Mouse (Mus musculus): Measurements from ENCODE around the gene Meioc.
A peak's percentile ranks its signal among the peaks of the same experiment; 100 is the strongest.

Meioc gene

GRCm38 (mm10) chr11:102663416-102663815 lies at the start of gene Meioc:
Meioc (plus strand) TSS chr11:102663716.
- no peak for DNase-seq

DNA sequence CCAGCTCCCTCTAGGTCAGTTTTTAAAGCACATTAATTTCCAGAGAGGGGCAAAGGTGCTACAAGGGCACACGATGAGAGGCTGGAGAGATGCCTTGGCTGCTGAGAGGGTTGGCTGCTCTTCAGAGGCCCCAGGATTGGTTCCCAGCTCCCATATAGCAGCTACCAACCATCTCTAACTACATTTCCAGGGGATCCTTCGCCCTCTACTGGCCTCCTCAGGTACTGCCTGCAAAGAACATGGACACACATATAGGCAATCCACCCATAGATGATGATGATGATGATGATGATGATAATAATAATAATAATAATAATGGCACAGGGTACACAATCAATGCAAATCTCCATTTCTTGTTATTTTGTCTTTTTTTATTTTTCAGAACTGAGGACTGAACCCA lies 44.1 kb upstream of the Meioc start:
- no peak for DNase-seq

DNA sequence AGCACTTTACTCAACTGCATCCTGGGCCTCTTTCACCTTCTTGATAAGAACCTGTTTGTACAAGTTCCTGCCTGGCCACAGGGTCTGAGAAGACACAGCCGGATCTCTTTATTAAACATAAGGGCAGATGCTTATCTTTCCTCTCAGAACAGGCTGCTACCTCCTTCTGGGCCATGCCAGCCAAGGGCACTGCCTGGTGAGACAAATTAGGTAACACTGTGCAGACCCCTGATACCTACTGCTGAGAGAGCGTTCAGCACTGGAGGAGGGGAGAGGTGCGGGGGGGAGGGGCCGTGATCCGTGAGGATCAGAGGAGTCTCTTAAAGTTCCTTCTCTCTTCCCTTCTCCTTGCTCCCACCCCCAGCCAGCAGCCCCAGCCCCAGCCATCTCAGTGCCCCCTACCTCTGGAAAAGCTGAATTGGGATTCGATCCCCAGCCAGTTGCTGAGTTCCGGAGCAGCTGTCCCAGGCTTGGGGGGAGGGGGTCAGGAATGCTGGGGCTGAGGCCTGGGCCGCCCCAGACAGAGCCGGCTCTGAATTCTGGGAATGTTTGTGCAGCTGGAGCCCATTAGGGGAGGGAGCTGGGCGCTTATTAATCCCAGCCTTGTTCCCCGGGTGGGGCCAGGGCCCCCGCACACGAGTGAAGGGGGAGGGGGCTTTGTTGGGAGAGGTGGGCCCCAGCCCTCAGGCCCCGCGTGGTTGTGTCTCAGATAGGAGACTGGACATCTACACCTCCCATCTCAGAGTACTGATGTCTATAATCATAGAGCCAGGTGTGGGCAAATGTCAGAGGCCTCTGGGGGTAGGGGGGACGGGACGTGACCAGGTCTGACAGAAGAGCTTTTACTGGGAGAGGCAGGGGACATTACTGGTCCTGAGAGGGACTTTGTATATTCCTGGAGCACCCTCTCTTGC lies 39.4 kb upstream of the Meioc start:
- peak; percentile 10 for DNase-seq

DNA sequence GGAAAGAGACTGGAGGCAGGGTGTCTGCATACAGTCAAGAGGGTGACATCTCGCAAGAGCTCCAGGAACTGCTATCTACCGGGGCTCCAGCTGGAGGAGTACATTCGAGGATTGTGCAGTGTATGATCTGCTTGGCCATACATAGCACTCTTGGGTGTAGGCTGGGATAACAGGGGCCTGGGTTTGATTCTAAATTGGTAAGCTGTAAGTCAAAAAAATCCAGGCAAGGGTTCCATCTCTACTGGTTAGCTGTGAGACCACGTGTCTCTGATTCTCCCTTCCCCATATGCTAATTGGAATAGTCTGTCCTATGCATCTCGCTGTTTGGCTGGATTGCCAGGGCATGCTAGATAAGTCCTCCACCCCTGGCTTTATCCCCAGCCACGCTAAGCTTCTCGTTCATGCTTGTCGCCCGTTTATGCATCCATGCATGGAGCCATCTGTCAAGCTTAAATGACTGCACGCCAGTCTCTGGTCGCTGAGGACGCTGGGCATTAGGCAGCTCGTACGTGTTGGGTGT lies 38.6 kb upstream of the Meioc start:
- no peak for DNase-seq

GRCm38 (mm10) chr11:102627171-102627931 lies 36.2 kb upstream of the Meioc start:
- no peak for DNase-seq

DNA sequence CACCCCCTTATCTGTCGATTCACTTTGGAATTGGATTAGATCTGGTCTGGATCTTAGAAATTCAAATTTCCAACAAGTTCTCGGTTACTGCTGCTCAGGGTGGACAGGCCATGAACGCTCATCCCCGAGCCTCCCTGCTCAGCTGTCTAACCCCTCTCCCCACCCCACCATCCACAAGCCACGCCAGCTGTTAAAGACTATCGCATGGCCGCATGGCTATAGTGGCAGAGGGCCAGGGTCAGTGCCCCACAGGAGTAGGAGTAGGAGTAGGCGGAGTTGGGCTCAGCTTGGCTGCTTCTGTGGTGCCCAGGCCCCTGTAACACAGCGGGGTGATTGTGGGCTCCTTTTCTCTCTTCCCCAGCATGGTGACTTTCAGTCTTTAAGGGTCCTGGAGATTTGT lies 35.0 kb upstream of the Meioc start:
- no peak for DNase-seq

DNA sequence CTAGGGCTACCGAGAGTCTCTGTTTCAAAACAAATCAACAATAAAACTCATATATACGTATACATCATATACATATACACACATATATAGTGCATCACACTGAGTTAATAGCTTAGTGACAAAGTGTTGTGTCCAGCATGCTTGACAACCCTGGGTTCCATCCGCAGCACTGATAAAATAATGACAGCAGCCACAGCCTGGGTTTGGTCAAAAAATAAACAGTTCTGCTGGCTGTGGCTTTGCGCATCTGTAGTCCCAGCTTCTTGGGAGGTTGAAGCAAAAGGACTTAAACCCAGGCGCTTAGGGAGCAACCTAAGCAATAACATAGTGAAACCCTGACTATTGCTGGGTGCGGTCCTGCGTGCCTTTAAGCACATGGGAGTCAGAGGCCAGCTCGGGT lies 34.1 kb upstream of the Meioc start:
- DNase-seq: no peak

- DNase-seq: no peak
These were observed 32.8 kb upstream of the Meioc start for GRCm38 (mm10) chr11:102630731-102631130.

GRCm38 (mm10) chr11:102631203-102631602 lies 32.3 kb upstream of the Meioc start:
- DNase-seq: no peak

GRCm38 (mm10) chr11:102632725-102633124 lies 30.8 kb upstream of the Meioc start:
- no peak for DNase-seq

DNA sequence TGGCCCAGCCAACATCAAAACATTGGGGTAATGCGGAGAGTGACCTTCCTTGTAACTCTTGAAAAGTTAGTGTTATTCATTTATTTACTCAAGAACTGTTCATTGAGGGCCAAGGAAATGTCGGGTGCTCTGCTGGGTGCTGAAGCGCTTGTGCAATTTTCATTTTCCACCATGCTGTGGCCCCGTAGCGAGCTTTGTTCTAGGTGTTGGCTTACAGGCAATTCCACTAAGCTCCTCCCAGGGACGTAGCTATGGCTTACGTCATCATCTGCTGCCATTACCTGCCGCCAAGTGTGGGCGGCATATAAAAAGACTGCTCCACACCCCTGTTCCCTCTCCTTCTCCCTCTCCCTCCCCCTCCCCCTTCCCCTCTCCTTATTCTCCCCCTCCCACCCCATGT lies 30.1 kb upstream of the Meioc start:
- DNase-seq: no peak

GRCm38 (mm10) chr11:102636887-102637286 lies 26.6 kb upstream of the Meioc start:
- DNase-seq: no peak

DNA sequence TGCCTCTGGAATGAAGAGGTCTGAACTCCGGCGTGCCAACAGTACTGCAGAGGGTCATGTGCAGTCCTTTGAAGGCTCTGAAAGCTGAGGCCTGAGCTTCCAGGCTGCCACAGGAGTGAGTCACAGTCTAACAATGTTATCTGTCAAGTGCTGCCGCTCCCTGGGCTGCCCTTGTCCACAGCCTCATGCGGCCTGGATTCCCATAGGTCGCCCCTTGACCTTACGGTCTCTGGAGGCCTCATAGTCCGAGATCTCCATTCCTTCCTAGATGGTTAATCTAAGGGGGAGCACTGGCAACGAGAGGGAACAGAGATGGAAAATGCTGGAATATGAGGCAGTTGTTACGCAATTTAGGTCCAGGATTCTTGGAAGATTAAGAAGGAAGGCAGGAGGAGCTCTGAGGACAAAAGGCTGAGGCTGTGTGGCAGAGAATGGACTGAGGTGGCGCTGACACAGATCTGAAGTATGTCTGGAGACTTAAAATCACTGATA lies 19.6 kb upstream of the Meioc start:
- DNase-seq: no peak

DNA sequence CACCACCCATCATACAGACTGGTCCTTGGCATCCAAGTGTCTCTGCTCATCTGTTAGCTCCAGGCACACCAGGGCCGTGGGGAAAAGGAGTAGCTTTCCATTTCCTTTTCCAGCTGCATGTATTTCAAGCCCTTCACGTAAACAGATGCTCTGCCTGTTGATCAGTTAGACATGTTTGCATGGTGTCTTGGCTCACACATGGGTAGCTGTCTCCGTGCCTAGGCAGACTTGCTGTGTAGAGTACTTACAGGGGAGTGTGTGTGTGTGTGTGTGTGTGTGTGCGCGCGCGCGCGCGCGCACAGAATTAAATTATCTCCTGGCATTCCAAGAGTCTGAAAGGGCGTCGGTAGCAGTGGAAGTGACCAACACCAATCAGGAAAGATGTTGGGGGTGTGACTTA lies 17.3 kb upstream of the Meioc start:
- no peak for DNase-seq

- no peak for DNase-seq
These were observed 15.6 kb upstream of the Meioc start for GRCm38 (mm10) chr11:102647885-102648284.

DNA sequence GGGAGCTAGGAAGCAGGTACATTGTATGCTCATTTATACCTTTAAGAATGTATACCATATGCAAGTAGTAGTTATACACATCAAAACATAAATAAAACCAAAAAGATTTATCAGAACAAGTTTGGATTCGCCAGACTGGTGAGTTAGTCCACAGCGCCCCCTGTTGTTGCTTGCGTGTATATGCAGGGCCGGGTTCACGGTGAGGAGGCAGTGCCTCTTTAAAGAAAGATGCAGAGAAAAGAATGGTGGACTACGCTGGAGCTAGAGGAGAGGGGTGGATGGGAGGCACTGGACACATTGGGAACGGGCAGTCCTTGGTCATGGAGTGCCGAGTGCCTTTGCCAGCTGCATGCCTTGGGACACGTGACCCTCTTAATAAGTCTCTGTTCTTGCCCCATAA lies 12.1 kb upstream of the Meioc start:
- DNase-seq: peak; percentile 38

DNA sequence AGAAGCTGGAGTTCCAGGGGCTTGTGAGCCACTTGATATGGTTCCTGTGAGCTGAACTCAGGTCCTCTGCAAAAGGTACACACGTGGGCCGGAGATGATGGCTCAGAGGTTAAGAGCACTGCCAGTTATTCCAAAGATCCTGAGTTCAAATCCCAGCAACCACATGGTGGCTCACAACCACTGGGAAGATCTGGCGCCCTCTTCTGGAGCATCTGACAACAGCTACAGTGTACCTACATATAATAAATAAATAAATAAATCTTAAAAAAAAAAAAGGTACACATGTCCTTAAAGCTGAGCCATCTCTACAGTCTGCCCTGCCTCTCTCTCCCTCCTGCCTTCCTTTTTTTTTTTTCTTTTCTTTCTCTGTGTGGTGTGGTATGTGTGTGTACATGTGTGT lies 10.7 kb upstream of the Meioc start:
- no peak for DNase-seq

DNA sequence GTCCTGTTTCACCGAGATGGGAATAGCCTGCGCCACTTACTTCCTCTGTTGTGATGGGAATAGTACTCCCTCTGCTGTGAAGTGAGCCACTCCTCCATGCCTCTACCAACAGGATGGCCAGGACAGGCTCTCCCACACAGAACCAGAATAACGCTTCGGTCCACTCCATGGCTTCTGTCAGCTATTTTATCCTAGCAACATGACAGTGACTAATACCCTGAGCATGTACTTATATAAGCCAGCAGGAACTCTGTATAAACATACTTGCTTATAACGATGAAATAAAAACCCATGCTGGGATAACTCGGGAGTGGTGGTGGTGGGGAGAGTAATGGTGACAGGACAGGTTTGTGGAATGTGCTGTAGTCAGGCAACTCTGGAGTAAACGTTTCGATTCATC lies 7.6 kb upstream of the Meioc start:
- DNase-seq: no peak

DNA sequence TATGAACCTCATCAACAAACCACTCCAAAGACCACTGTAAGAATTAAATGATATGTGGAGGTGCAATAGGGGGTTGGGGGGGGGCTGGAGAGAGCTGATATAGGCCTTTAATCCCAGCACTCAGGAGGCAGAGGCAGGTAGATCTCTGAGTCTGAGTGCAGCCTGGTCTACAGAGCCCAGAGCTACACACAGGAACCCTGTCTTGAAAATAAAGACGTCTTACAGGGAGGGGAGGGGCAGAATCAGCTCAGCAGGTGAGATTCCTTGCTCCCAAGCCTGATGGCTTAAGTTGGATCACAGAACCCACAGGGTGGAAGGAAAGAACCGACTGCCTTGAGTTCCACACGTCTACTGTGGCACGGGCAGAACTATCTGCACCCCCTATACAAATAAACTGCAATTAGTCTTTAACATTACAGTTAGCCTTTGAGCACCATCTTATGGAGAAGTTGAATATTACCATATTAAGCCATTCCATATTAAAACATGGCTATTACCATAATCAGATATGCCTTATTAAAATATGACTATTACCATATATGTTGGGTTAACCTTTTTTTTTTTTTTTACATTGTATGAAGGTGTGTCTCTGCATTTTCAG lies 7.1 kb upstream of the Meioc start:
- no peak for DNase-seq

DNA sequence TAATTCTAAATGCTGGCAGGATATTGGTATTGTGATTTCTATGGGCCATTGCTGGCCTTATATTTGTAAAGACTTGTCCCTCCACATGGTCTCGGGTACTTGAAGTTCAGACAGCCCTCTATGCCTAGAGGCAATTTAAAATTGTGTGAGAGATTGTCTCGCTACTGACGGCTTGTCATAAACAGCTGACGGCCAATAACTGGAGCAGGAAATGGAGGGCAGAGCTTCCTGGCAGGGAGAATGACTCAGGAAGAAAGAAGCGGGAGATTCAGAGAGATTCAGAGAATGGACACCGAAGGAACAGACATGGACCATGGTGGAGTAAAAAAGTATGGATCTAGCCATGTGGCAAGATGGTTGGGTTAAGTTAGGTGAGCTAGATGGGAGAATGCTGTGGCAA lies 6.6 kb upstream of the Meioc start:
- DNase-seq: no peak

- no peak for DNase-seq
These were observed 1.6 kb downstream of the Meioc start for GRCm38 (mm10) chr11:102665151-102665550.

GRCm38 (mm10) chr11:102665637-102666435 lies 2.3 kb downstream of the Meioc start:
- no peak for DNase-seq

Data from right cerebral cortex, postnatal 25 days (tissue).